Mouse (Mus musculus) left cerebral cortex, postnatal 36 days (tissue): ENCODE data around the gene Olfr1087. TPM values are rescaled to one million over a fixed set of nuclear protein-coding genes. Genes with fewer than 3 reads are reported as not detected.
"Not testable (repeated sequence)": the region's sequence is repeated elsewhere in the genome, so short reads cannot be mapped to it uniquely, and the experiment has no call there.

Experiments used
- DNase-seq, 2 experiments: peaks; one replicate each; pipeline ENCODE4 v3.0.0; 2021 to 2022; ENCODE audit warnings: low spot score in 2 of 2, mixed read lengths in 1 of 2
- intact Hi-C: fragments of 180-260 bp; cut with DNase I; formaldehyde crosslinking; loops from one replicate; pipeline ENCODE4 v1.15.1; 2025
- total RNA-seq, 2 experiments: library from RNA; stranded (reverse); gene quantifications; 2 replicates each; pipeline ENCODE4 v1.2.3; 2021

The Olfr1087 gene
- total RNA-seq, result not detected

GRCm38 (mm10) chr2:86698295-86698694 lies at the start of gene Olfr1087:
Olfr1087 (minus strand) TSS chr2:86698395.
- no peak for DNase-seq
- intact Hi-C loops, result no loop called here

DNA sequence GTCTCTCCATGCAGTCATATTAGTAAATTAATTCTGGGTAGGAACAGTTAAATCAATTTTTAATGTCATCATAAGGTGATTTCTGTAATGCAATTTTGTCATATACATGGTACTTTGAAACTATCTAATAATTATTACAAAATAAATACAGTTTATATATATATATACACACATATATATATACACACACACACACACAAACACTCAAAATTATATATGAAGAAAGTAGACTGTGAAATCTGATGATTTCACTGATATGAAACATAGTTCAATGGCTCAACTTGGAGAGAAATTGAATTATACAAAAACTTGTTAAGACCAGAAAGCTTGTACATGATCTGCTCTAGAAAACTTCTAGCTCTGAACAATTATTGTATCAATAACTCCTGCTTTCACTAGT lies 35.4 kb upstream of the Olfr1087 start, which contains the start of gene Olfr1089:
TSS of gene Olfr1089 (minus strand) at position 101 of the 400 bp plus-strand sequence.
- DNase-seq, result no peak
- intact Hi-C loops, result no loop called here

GRCm38 (mm10) chr2:86679992-86680391 lies 18.2 kb downstream of the Olfr1087 start, which contains the start of gene Olfr1086:
Olfr1086 (minus strand) TSS chr2:86680092.
- DNase-seq, result no peak
- intact Hi-C loops, result no loop called here

DNA sequence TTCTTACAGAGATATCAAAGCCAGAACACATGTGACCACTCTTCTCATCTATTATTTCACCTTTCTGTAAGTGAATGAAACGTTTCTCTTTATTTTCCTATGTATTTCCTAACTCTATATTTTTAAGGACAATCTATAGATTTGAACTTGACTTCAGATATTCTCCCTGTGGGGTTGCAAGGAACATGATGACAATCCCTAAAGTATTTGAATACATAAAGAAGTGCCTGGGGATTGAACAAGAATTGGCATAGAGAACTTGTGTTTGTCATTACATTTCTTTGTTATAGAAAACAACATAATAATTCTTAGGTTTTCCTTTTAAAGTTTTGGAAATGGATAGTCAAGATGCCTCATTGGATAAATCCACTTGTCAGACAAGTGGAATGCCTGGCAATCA lies 36.3 kb downstream of the Olfr1087 start, which contains the start of gene Olfr1085:
TSS of gene Olfr1085 (minus strand) at position 101 of the 400 bp plus-strand sequence.
- intact Hi-C loops, result no loop called here
- DNase-seq, result no peak

- intact Hi-C loops, DNase-seq: not testable (repeated sequence)
Measured at GRCm38 (mm10) chr2:86639625-86640024, 58.6 kb downstream of the Olfr1087 start, which contains the start of gene Olfr1084. Olfr1084 (minus strand) TSS chr2:86639725.

Other genes with a start within 250 kb of the Olfr1087 start
- gene Olfr1065, start 247.8 kb downstream of the Olfr1087 start, total RNA-seq, result not detected
- not detected for gene Olfr1066, start 242.1 kb downstream of the Olfr1087 start, total RNA-seq
- gene Olfr228, start 211.0 kb downstream of the Olfr1087 start, total RNA-seq, result not detected
- not detected for gene Olfr1076, start 189.9 kb downstream of the Olfr1087 start, total RNA-seq
- gene Olfr1079, start 155.9 kb downstream of the Olfr1087 start, total RNA-seq, result not detected
- not detected for gene Olfr1080, start 140.2 kb downstream of the Olfr1087 start, total RNA-seq
- not detected for gene Olfr1082, start 99.4 kb downstream of the Olfr1087 start, total RNA-seq
- gene Olfr1084, start 58.7 kb downstream of the Olfr1087 start, total RNA-seq, result not detected
- gene Olfr1085, start 36.4 kb downstream of the Olfr1087 start, total RNA-seq, result not detected
- gene Olfr1086, start 18.3 kb downstream of the Olfr1087 start, total RNA-seq, result not detected
- not detected for gene Olfr1089, start 35.3 kb upstream of the Olfr1087 start, total RNA-seq
- not detected for gene Olfr1090, start 60.6 kb upstream of the Olfr1087 start, total RNA-seq
- gene Olfr1093, start 84.1 kb upstream of the Olfr1087 start, total RNA-seq, result not detected
- not detected for gene Olfr141, start 111.6 kb upstream of the Olfr1087 start, total RNA-seq
- not detected for gene Olfr1094, start 126.3 kb upstream of the Olfr1087 start, total RNA-seq
- gene Olfr1095, start 153.3 kb upstream of the Olfr1087 start, total RNA-seq, result not detected
- not detected for gene Gm13723, start 176.4 kb upstream of the Olfr1087 start, total RNA-seq
- not detected for gene Olfr1097, start 193.8 kb upstream of the Olfr1087 start, total RNA-seq
- gene Olfr1098, start 226.2 kb upstream of the Olfr1087 start, total RNA-seq, result not detected